In the genomic region with DNA sequence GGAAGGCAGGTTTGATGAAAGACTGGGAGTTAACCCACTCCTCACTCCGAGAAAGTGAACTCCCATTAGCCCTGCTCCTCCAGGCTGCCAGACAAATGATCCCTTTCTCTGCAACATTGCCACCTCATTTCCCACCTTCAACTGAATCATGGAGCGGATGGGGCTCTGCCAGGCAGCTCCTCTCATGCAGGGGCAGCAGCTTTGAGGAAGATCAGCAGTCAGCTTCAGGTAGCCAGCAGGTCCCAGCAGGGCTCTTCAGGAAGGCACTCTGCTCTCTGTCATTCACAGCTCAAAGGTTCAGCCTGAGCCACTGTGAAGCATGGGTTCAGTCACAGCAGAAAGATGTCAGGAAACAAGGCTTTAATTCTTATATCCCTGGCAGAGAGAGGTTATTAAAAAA, we compare ENCODE assay signal across 22 mouse cellular contexts.
DNase-seq lines count a peak whose midpoint lies in the region; ATAC-seq and TF ChIP-seq lines count a peak whose summit lies in the region.
"Had no signal": no experiment of that assay in that cellular context is flagged by ENCODE, and none has a peak within 500 bp of the region (broad histone marks: within the 10 kb centered on the region; RNA-seq: fewer than 3 reads in every experiment).

No protein-coding gene starts in this region.

- no peaks in the 10 kb centered on the region for H3K36me3 ChIP-seq in hindbrain, postnatal 0 days (ENCODE audit: insufficient read depth, low read length)
- H3K36me3 ChIP-seq in hindbrain, embryonic 16.5 days (ENCODE audit: control insufficient read depth, insufficient read depth, low read length) = no peaks in the 10 kb centered on the region
- no peaks in the 10 kb centered on the region for H3K36me3 ChIP-seq in midbrain, postnatal 0 days (ENCODE audit: insufficient read depth, low read length)
- H3K36me3 ChIP-seq in midbrain, embryonic 13.5 days = no peaks in the 10 kb centered on the region
- H3K36me3 ChIP-seq: forebrain, embryonic 10.5 days; heart, embryonic 10.5 days; heart, embryonic 13.5 days; intestine, embryonic 15.5 days had no signal

- no peak overlapping the region for H3K4me2 ChIP-seq in hindbrain, postnatal 0 days (ENCODE audit: low read depth, low read length)
- H3K4me2 ChIP-seq in hindbrain, embryonic 16.5 days (ENCODE audit: low read length) = no peak overlapping the region
- no peak overlapping the region for H3K4me2 ChIP-seq in midbrain, postnatal 0 days (ENCODE audit: low read depth, low read length, poor library complexity, severe bottlenecking)
- no peak overlapping the region for H3K4me2 ChIP-seq in midbrain, embryonic 13.5 days (replicated peaks)
- H3K4me2 ChIP-seq: forebrain, embryonic 13.5 days; heart, embryonic 13.5 days; hindbrain, embryonic 14.5 days; intestine, embryonic 15.5 days had no signal

- no peak for TF ChIP-seq CTCF in hindbrain, postnatal 0 days (IDR thresholded peaks at IDR 0.05; ENCODE audit: low read depth)
- TF ChIP-seq CTCF in midbrain, postnatal 0 days (IDR thresholded peaks at IDR 0.05) = no peak

- H3K27ac ChIP-seq in hindbrain, postnatal 0 days = no peak overlapping the region
- H3K27ac ChIP-seq in hindbrain, embryonic 16.5 days (ENCODE audit: low read depth, low read length) = no peak overlapping the region
- no peak overlapping the region for H3K27ac ChIP-seq in midbrain, postnatal 0 days (ENCODE audit: low read depth, low read length)
- no peak overlapping the region for H3K27ac ChIP-seq in midbrain, embryonic 13.5 days
- H3K27ac ChIP-seq: forebrain, embryonic 10.5 days; forebrain, embryonic 13.5 days; heart, adult 2 months; heart, embryonic 10.5 days; heart, embryonic 13.5 days; hindbrain, embryonic 14.5 days; intestine, embryonic 15.5 days had no signal

- DNase-seq in cerebellum, postnatal 14 days = peak; percentile 62 to 73
- DNase-seq in cerebellum, adult 9-11 months = no peak
- DNase-seq in hindbrain, postnatal 0 days (ENCODE audit: low spot score) = peak; percentile 5
- peak; percentile 35 for DNase-seq in midbrain, postnatal 0 days (ENCODE audit: low spot score)
- DNase-seq: adrenal gland, adult 2 months; adrenal gland, postnatal 14 days; gastrocnemius, postnatal 10 days; gastrocnemius, postnatal 36 days; heart, adult 2 months; heart, postnatal 14 days; heart, postnatal 4 days; kidney, adult 11 months had no signal

- H3K9ac ChIP-seq in hindbrain, postnatal 0 days (replicated peaks; ENCODE audit: low read length) = no peak overlapping the region
- no peak overlapping the region for H3K9ac ChIP-seq in hindbrain, embryonic 16.5 days (ENCODE audit: low read depth, low read length)
- no peak overlapping the region for H3K9ac ChIP-seq in midbrain, postnatal 0 days (replicated peaks; ENCODE audit: low read length, poor library complexity, severe bottlenecking)
- no peak overlapping the region for H3K9ac ChIP-seq in midbrain, embryonic 13.5 days (replicated peaks)
- H3K9ac ChIP-seq: forebrain, embryonic 13.5 days; heart, embryonic 13.5 days; hindbrain, embryonic 14.5 days; intestine, embryonic 15.5 days had no signal

- ATAC-seq in hindbrain, postnatal 0 days = no peak
- no peak for ATAC-seq in hindbrain, embryonic 16.5 days
- no peak for ATAC-seq in midbrain, postnatal 0 days (ENCODE audit: low FRiP score)
- ATAC-seq in midbrain, embryonic 13.5 days = no peak
- ATAC-seq: CD4-positive, CD25-positive, alpha-beta regulatory T cell, adult 4 months; forebrain, embryonic 13.5 days; forebrain, embryonic 16.5 days; intestine, embryonic 15.5 days had no signal

- WGBS in hindbrain, postnatal 0 days = 22% methylated on average over 2 of the region's 2 CpGs
- 26% methylated on average over 2 of the region's 2 CpGs for WGBS in hindbrain, embryonic 16.5 days
- 22% methylated on average over 2 of the region's 2 CpGs for WGBS in midbrain, postnatal 0 days
- 22% methylated on average over 2 of the region's 2 CpGs for WGBS in midbrain, embryonic 13.5 days

- H3K27me3 ChIP-seq in hindbrain, postnatal 0 days (ENCODE audit: insufficient read depth, low read length) = no peaks in the 10 kb centered on the region
- H3K27me3 ChIP-seq in hindbrain, embryonic 16.5 days (replicated peaks; ENCODE audit: control insufficient read depth, insufficient read depth, low read length) = no peaks in the 10 kb centered on the region
- no peaks in the 10 kb centered on the region for H3K27me3 ChIP-seq in midbrain, postnatal 0 days (ENCODE audit: insufficient read depth, low read length)
- no peaks in the 10 kb centered on the region for H3K27me3 ChIP-seq in midbrain, embryonic 13.5 days
- H3K27me3 ChIP-seq: forebrain, embryonic 13.5 days; heart, embryonic 13.5 days; intestine, embryonic 15.5 days had no signal

- H3K4me3 ChIP-seq in hindbrain, postnatal 0 days (ENCODE audit: low read length) = no peak overlapping the region
- H3K4me3 ChIP-seq in hindbrain, embryonic 16.5 days (ENCODE audit: low read length) = no peak overlapping the region
- no peak overlapping the region for H3K4me3 ChIP-seq in midbrain, postnatal 0 days (ENCODE audit: low read depth, low read length)
- H3K4me3 ChIP-seq in midbrain, embryonic 13.5 days (replicated peaks) = no peak overlapping the region
- H3K4me3 ChIP-seq: forebrain, embryonic 10.5 days; forebrain, embryonic 13.5 days; heart, adult 2 months; heart, embryonic 10.5 days; heart, embryonic 13.5 days; intestine, embryonic 15.5 days had no signal

- H3K4me1 ChIP-seq in hindbrain, postnatal 0 days (ENCODE audit: insufficient read depth, low read length) = no peaks in the 10 kb centered on the region
- H3K4me1 ChIP-seq in hindbrain, embryonic 16.5 days (ENCODE audit: control insufficient read depth, insufficient read depth, low read depth, low read length) = no peaks in the 10 kb centered on the region; the same call in 1 of the 2 replicates
- H3K4me1 ChIP-seq in midbrain, postnatal 0 days (ENCODE audit: insufficient read depth, low read length) = 0 out of 2 replicates have a peak, but pooled peaks cover 2% of the 10 kb centered on the region
- H3K4me1 ChIP-seq in midbrain, embryonic 13.5 days (replicated peaks) = no peaks in the 10 kb centered on the region
- H3K4me1 ChIP-seq: forebrain, embryonic 13.5 days; heart, embryonic 13.5 days; intestine, embryonic 15.5 days had no signal

- H3K9me3 ChIP-seq in hindbrain, postnatal 0 days (ENCODE audit: low read length) = no peaks in the 10 kb centered on the region
- 0 out of 2 replicates have a peak, but pooled peaks cover 2% of the 10 kb centered on the region for H3K9me3 ChIP-seq in hindbrain, embryonic 16.5 days (ENCODE audit: control insufficient read depth, low read length)
- H3K9me3 ChIP-seq in midbrain, postnatal 0 days (ENCODE audit: low read length) = no peaks in the 10 kb centered on the region
- no peaks in the 10 kb centered on the region for H3K9me3 ChIP-seq in midbrain, embryonic 13.5 days
- H3K9me3 ChIP-seq: forebrain, embryonic 10.5 days; forebrain, embryonic 13.5 days; heart, embryonic 10.5 days; intestine, embryonic 15.5 days had no signal
